Mouse (Mus musculus): ENCODE results near the gene Dixdc1. TPM values are rescaled to one million over a fixed set of nuclear protein-coding genes. Genes with fewer than 3 reads are reported as not detected.
A peak's percentile ranks its signal among the peaks of the same experiment; 100 is the strongest.

The Dixdc1 gene
- polyA plus RNA-seq, 1 experiment = 9.9 TPM

- Histone ChIP-seq H3K4me1 (ENCODE audit: control insufficient read depth, insufficient read depth, low read length) (no peaks in the 10 kb centered on the region), H3K4me3 (replicated peaks; ENCODE audit: extremely low read depth, low read depth, low read length) (no peak overlapping the region)
- TF ChIP-seq CTCF (IDR thresholded peaks at IDR 0.05; ENCODE audit: insufficient read depth, low read length) (no peak), POLR2A (IDR thresholded peaks at IDR 0.05; ENCODE audit: borderline replicate concordance, extremely low read depth, low read depth, low read length) (no peak)
- 35% methylated on average over 4 of the region's 4 CpGs for WGBS
- no peak for DNase-seq
Observed at GRCm38 (mm10) chr9:50714188-50714587, 25.1 kb downstream of the Dixdc1 start.

DNA sequence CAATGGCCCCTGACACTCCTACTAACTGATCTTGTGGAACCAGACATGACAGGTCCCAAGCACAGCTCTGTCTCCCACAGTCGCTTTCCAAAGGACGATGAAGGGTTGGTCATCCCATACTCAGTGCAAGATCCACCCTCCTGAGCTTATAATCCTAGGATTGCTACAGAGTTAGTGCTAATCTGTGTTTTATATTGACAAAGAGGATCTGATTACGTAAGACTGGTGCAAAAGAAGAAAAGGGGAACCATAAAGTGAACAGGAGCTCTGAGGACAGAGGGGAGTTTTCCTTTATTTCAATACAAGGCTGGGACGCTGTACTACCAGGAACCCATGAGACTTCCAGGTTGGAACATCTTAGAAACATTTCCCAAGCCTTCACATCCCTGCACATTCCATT is 28.0 kb downstream of the Dixdc1 start:
- WGBS = 80% methylated on average over 4 of the region's 4 CpGs
- TF ChIP-seq CTCF (IDR thresholded peaks at IDR 0.05; ENCODE audit: insufficient read depth, low read length) = no peak
- no peak for DNase-seq
- Histone ChIP-seq H3K4me3 (replicated peaks; ENCODE audit: extremely low read depth, low read depth, low read length) (no peak overlapping the region), H3K4me1 (ENCODE audit: control insufficient read depth, insufficient read depth, low read length) (no peaks in the 10 kb centered on the region)

DNA sequence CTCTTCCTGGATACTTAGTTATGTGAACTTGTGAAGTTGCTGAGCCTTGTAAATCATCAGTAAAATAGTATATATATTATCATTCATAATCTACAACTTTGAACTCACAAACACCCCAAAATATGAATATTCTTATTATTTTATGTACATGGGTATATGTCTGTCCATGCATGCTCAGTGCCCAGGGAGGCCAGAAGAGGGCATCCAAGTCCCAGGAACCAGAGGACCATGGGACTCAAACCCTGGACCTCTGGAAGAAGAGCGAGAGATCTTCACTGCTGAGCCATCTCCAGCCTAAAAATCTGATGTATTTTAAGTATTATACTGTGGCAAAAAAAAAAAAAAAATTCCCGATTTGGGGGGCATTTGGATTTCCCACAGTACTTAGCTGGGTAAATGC is 30.2 kb downstream of the Dixdc1 start:
- 24% methylated on average over 2 of the region's 2 CpGs for WGBS
- TF ChIP-seq POLR2A (IDR thresholded peaks at IDR 0.05; ENCODE audit: borderline replicate concordance, extremely low read depth, low read depth, low read length) (no peak), CTCF (IDR thresholded peaks at IDR 0.05; ENCODE audit: insufficient read depth, low read length) (peak; percentile 76)
- H3K4me1 ChIP-seq (ENCODE audit: control insufficient read depth, insufficient read depth, low read length) = no peaks in the 10 kb centered on the region
- no peak for DNase-seq
- H3K4me3 ChIP-seq (replicated peaks; ENCODE audit: extremely low read depth, low read depth, low read length) = no peak overlapping the region

DNA sequence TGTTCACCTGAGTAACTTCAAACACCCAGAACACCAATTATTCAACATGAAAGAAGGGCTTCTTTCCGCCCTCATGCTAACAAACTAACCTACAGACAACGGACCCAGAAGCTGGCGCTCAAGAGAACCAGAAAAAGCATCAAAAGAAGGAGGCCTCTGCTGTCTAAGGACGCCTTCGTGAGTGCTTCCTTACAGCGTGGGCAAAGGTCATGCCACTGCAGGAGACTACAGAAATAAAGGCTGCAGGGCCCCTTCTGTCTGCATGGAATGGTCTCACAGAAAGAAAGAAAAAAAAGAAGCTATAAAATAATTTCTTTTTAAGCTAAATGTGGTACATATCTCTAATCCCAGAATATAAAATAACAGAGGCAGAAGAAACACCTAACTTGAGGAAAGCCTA is 34.4 kb downstream of the Dixdc1 start:
- no peak for TF ChIP-seq POLR2A (IDR thresholded peaks at IDR 0.05; ENCODE audit: borderline replicate concordance, extremely low read depth, low read depth, low read length)
- no peak for TF ChIP-seq CTCF (IDR thresholded peaks at IDR 0.05; ENCODE audit: insufficient read depth, low read length)
- 71% methylated on average over 6 of the region's 6 CpGs for WGBS
- no peak for DNase-seq
- H3K4me3 ChIP-seq (replicated peaks; ENCODE audit: extremely low read depth, low read depth, low read length) = no peak overlapping the region
- peaks cover 9% of the 10 kb centered on the region for H3K4me1 ChIP-seq (ENCODE audit: control insufficient read depth, insufficient read depth, low read length)

DNA sequence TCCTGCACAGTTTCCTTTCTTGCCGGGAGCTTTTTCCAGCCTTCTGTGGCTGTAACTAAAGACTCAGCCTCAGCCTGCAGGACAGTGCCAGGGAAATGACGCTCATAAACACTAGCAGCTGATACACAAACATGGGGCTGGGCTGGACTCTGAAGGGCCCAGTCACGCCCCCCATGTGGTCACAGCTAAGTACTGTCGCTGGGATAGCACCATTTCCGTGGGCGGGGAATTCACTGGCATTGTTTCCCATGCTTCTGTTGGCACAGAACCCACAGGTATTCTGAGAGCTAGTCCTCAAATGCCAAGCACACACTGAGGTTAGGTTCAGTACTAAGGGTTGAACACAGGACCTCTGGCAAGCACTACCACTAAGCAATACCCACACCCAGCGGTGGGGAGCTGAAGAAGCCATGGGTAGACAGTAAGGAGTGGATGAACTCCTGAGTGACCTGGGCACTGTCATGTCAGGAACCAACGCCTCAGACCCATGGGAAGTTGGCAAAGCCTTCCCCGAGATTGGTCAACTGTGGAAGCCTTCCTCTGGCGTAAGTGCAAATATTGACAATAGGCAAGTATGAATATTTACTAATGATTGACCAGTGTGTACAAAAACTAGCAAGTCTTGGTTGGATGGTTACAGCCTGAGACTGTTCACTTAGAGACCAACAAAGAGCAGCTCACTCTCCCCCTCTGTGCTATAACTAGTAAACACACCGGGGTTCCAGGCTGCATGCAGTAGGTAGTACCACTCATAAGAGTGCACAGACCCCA is 38.2 kb downstream of the Dixdc1 start:
- DNase-seq = peak; percentile 75
- Histone ChIP-seq H3K4me3 (replicated peaks; ENCODE audit: extremely low read depth, low read depth, low read length) (no peak overlapping the region), H3K4me1 (ENCODE audit: control insufficient read depth, insufficient read depth, low read length) (peaks cover 13% of the 10 kb centered on the region)
- TF ChIP-seq POLR2A (IDR thresholded peaks at IDR 0.05; ENCODE audit: borderline replicate concordance, extremely low read depth, low read depth, low read length) = peak; percentile 44; the same call in 1 of the 2 replicates
- no peak for TF ChIP-seq CTCF (IDR thresholded peaks at IDR 0.05; ENCODE audit: insufficient read depth, low read length)
- WGBS = 30% methylated on average over 11 of the region's 11 CpGs

DNA sequence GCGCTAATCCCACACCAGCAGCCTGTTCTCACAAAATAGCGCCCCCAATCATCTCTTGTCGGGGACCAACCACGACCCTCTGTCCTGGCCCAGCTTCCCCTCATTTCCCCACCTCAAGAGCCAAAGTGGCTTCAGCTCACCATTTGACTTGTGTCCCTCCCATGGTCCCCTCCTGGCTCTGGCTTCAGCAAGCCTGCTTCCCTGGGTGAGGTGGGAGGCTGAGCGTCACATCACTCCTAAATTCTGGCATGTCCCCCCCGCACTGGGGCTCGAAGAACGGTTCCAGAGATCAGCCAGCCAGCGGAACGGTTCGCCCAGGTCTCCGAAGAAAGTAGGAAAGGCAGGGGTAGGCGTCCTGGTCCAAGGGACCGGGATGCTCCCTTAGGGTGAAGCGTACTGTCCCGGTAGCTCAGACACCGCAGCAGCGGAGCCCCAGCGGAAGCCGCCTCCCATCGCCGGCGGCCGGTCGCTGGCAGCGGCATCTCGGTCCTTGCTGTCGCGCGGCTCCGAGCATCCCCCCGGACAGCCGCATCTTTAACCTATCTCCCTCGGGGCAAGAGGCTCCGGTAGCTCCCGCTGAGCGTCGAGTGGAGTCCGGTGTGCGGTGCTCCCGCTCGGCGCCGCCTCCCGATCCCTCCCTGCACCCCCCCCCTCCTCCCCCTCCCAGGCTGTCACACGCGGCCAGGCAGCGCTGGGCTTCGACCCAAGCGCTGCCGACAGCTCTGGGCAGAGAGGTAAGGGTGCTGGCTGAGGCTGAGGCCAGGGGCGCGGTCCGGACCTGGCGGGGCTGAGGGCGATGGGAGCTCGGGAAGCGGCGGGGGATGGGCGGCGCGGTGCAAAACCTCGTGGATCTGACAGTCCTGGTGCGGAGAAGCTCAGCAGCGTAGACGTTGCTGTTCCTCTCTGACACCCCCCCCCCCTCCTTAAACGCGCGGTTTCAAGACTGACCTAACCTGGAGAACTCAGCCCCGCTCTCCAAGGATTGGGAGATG is 40.6 kb downstream of the Dixdc1 start:
- WGBS = 1% methylated on average over 66 of the region's 70 CpGs
- H3K4me3 ChIP-seq (replicated peaks; ENCODE audit: extremely low read depth, low read depth, low read length) = peak overlapping the region; percentile 58
- peak; percentile 72 for DNase-seq
- TF ChIP-seq CTCF (IDR thresholded peaks at IDR 0.05; ENCODE audit: insufficient read depth, low read length) (no peak), POLR2A (IDR thresholded peaks at IDR 0.05; ENCODE audit: borderline replicate concordance, extremely low read depth, low read depth, low read length) (no peak)
- peaks cover 13% of the 10 kb centered on the region for H3K4me1 ChIP-seq (ENCODE audit: control insufficient read depth, insufficient read depth, low read length)

DNA sequence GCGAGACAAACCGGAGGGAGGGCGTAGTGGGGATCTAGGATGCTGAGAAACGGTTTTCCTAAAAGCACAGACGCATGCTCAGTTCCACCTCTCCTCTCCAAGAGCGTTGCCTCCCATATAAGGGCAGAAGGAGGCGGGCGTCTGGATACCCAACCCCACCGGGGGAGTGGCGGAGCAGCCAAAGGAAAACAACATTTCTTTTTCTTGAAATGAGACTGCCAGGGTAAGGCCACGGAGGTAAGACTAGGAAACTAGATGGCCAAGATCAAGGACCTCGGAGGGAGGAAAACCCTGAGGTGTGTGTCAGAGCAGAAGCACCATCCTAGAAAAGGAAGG is 41.6 kb downstream of the Dixdc1 start:
- Histone ChIP-seq H3K4me1 (ENCODE audit: control insufficient read depth, insufficient read depth, low read length) (peaks cover 13% of the 10 kb centered on the region), H3K4me3 (replicated peaks; ENCODE audit: extremely low read depth, low read depth, low read length) (peak overlapping the region; percentile 45)
- 3% methylated on average over 12 of the region's 12 CpGs for WGBS
- TF ChIP-seq POLR2A (IDR thresholded peaks at IDR 0.05; ENCODE audit: borderline replicate concordance, extremely low read depth, low read depth, low read length) (peak; percentile 55; the same call in 1 of the 2 replicates), CTCF (IDR thresholded peaks at IDR 0.05; ENCODE audit: insufficient read depth, low read length) (no peak)
- peak; percentile 66 for DNase-seq

DNA sequence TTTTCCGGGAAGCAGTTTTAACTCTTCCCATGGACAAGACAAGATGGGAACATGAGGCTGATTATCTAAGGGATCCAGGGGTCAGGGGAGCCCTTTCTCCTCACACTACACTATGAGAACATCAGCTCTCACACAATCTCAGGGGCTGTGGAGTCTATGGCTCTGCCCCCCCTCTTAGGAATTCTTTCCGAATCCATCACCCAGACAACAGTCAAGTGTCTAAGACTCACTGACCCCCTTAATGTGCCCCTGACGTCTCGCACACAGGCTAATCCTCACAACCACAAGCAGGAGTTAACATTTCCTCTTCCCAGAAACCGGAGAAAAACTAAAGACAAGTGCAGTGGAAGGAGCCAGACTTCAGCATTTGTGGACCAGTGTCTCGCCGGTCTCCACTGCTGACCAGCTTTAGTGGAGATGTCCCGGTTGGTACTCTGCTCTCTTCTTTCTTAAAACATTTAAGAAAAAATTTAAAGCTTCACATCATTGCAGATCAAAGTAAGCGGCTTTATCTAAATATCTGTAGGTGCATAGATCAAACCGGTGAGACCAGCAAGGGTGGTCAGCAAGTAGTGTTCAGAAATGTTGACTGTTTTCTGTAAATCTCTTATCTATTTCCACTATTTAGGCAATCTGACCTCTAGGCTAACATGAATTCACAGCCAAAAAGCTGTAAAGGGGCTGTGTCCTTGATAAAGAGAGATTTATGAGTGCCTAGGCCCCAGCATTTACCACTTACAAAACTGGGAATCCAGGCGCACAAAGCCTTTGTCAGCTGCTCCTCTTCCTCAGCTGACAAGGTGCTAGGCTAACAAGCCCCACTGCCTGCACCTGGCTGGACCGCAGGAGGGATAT is 42.2 kb downstream of the Dixdc1 start:
- peak overlapping the region; percentile 13 for H3K4me3 ChIP-seq (replicated peaks; ENCODE audit: extremely low read depth, low read depth, low read length)
- peaks cover 13% of the 10 kb centered on the region for H3K4me1 ChIP-seq (ENCODE audit: control insufficient read depth, insufficient read depth, low read length)
- TF ChIP-seq POLR2A (IDR thresholded peaks at IDR 0.05; ENCODE audit: borderline replicate concordance, extremely low read depth, low read depth, low read length) = no peak
- no peak for TF ChIP-seq CTCF (IDR thresholded peaks at IDR 0.05; ENCODE audit: insufficient read depth, low read length)
- DNase-seq = no peak
- 69% methylated on average over 12 of the region's 12 CpGs for WGBS

- 88% methylated on average over 6 of the region's 6 CpGs for WGBS
- no peak for DNase-seq
- Histone ChIP-seq H3K4me1 (ENCODE audit: control insufficient read depth, insufficient read depth, low read length) (peaks cover 7% of the 10 kb centered on the region), H3K4me3 (replicated peaks; ENCODE audit: extremely low read depth, low read depth, low read length) (no peak overlapping the region)
- TF ChIP-seq POLR2A (IDR thresholded peaks at IDR 0.05; ENCODE audit: borderline replicate concordance, extremely low read depth, low read depth, low read length) (no peak), CTCF (IDR thresholded peaks at IDR 0.05; ENCODE audit: insufficient read depth, low read length) (no peak)
Observed at GRCm38 (mm10) chr9:50695153-50695552, 44.2 kb downstream of the Dixdc1 start.

All from lung, adult 2 months (tissue).